Mouse (Mus musculus): ENCODE measurements around the gene Duxbl1. TPM values are rescaled to one million over a fixed set of nuclear protein-coding genes. Genes with fewer than 3 reads are reported as not detected.
"Not testable (repeated sequence)": the region's sequence is repeated elsewhere in the genome, so short reads cannot be mapped to it uniquely, and the experiment has no call there.

Gene Duxbl1
- polyA plus RNA-seq, 1 experiment from 2014 or later, result 1.4 TPM

GRCm38 (mm10) chr14:26035439-26035838 is 57.1 kb downstream of the Duxbl1 start:
- H3K36me3 ChIP-seq, result not testable (repeated sequence)
- WGBS, result no CpG with 5 or more reads among the region's 6 CpGs

More at GRCm38 (mm10) chr14:26035439-26035838, 57.1 kb downstream of the Duxbl1 start:
- H3K9me3 ChIP-seq; H3K9ac ChIP-seq; H3K27me3 ChIP-seq; H3K4me3 ChIP-seq; H3K27ac ChIP-seq (replicated peaks); H3K4me1 ChIP-seq (replicated peaks); H3K4me2 ChIP-seq; ATAC-seq (ENCODE audit: low FRiP score, low read depth): not testable (repeated sequence)

Other genes with a start within 250 kb of the Duxbl1 start
- gene Zcchc24, start 209.5 kb upstream of the Duxbl1 start, polyA plus RNA-seq (2015; fragmentation: Nextera tagmentation; extraction: Ambion mirVana), result 15.7 and 16.1 TPM in 2 replicates
- 3.1 and 3.6 TPM in 2 replicates for gene Anxa11, start 136.4 kb upstream of the Duxbl1 start, polyA plus RNA-seq (2015; fragmentation: Nextera tagmentation; extraction: Ambion mirVana)
- gene Plac9a, start 75.5 kb upstream of the Duxbl1 start, polyA plus RNA-seq (2015; fragmentation: Nextera tagmentation; extraction: Ambion mirVana), result not detected in 2 replicates
- gene Tmem254a, start 50.9 kb upstream of the Duxbl1 start, polyA plus RNA-seq (2015; fragmentation: Nextera tagmentation; extraction: Ambion mirVana), result 4.1 and 8.0 TPM in 2 replicates
- gene Cphx1, start 40.3 kb upstream of the Duxbl1 start, polyA plus RNA-seq (2015; fragmentation: Nextera tagmentation; extraction: Ambion mirVana), result not detected in 2 replicates
- gene Gm9780, start 64.1 kb downstream of the Duxbl1 start, polyA plus RNA-seq (2015; fragmentation: Nextera tagmentation; extraction: Ambion mirVana), result 10.0 and 11.9 TPM in 2 replicates
- gene Tmem254c, start 88.8 kb downstream of the Duxbl1 start, polyA plus RNA-seq (2015; fragmentation: Nextera tagmentation; extraction: Ambion mirVana), result 19.5 and 21.6 TPM in 2 replicates
- gene Cphx2, start 102.9 kb downstream of the Duxbl1 start, polyA plus RNA-seq (2015; fragmentation: Nextera tagmentation; extraction: Ambion mirVana), result not detected in 2 replicates
- not detected in 2 replicates for gene Cphx3, start 103.7 kb downstream of the Duxbl1 start, polyA plus RNA-seq (2015; fragmentation: Nextera tagmentation; extraction: Ambion mirVana)
- 0.56 and 3.1 TPM in 2 replicates for gene Duxbl2, start 139.8 kb downstream of the Duxbl1 start, polyA plus RNA-seq (2015; fragmentation: Nextera tagmentation; extraction: Ambion mirVana)
- 4.1 and 6.1 TPM in 2 replicates for gene Plac9b, start 203.9 kb downstream of the Duxbl1 start, polyA plus RNA-seq (2015; fragmentation: Nextera tagmentation; extraction: Ambion mirVana)
- 32.6 and 35.2 TPM in 2 replicates for gene Tmem254b, start 228.5 kb downstream of the Duxbl1 start, polyA plus RNA-seq (2015; fragmentation: Nextera tagmentation; extraction: Ambion mirVana)

Measured in hindbrain, embryonic 15.5 days (tissue).